Mouse (Mus musculus): ENCODE data around the gene Hs6st1.

DNA sequence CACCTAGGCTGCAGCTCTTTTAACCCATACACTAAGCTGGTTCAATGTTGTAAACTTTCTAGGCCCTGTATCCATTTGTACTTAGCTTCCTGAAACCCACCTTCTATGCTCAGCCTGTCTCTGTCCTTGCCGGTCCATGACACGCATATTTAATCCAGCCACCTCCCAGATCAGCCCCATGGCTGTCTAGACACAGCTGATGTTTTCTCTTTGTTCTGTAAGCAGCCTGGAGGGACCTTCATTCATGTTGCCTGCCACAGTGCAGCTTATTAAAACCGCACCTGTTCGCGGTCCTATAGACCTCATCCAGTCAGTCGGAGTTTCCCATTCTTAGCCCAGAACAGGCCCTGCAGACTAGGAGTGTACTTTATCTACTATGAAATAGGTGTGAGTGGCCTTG, 8.9 kb downstream of the Hs6st1 start:
- TF ChIP-seq CHD2 (IDR thresholded peaks at IDR 0.05; ENCODE audit: low read depth, low read length) (no peak), HCFC1 (IDR thresholded peaks at IDR 0.05; ENCODE audit: borderline replicate concordance, insufficient read depth, low read length) (no peak), ZC3H11A (IDR thresholded peaks at IDR 0.05; ENCODE audit: borderline replicate concordance, low read depth, low read length) (no peak), ZNF384 (IDR thresholded peaks at IDR 0.05; ENCODE audit: low read depth, low read length) (no peak), MAFK (IDR thresholded peaks at IDR 0.05; ENCODE audit: insufficient read depth, low read depth, low read length) (no peak)

Measured in ES-E14 (cell line).